Mouse (Mus musculus): Measurements from ENCODE around the gene Gm49673. TPM values are rescaled to one million over a fixed set of nuclear protein-coding genes. Genes with fewer than 3 reads are reported as not detected.

Gene Gm49673
- 0.16 and 0.23 TPM in 2 replicates for polyA plus RNA-seq (2021; fragmentation: Nextera tagmentation)
- long read RNA-seq, experiment 1, partial matches to known transcripts = 0 of 1 reads
- long read RNA-seq, experiment 1, other reads (novel, unspliced or antisense) = 1 of 1 reads
- long read RNA-seq, experiment 2, partial matches to known transcripts = 2 of 4 reads
- long read RNA-seq, experiment 2, other reads (novel, unspliced or antisense) = 2 of 4 reads

DNA sequence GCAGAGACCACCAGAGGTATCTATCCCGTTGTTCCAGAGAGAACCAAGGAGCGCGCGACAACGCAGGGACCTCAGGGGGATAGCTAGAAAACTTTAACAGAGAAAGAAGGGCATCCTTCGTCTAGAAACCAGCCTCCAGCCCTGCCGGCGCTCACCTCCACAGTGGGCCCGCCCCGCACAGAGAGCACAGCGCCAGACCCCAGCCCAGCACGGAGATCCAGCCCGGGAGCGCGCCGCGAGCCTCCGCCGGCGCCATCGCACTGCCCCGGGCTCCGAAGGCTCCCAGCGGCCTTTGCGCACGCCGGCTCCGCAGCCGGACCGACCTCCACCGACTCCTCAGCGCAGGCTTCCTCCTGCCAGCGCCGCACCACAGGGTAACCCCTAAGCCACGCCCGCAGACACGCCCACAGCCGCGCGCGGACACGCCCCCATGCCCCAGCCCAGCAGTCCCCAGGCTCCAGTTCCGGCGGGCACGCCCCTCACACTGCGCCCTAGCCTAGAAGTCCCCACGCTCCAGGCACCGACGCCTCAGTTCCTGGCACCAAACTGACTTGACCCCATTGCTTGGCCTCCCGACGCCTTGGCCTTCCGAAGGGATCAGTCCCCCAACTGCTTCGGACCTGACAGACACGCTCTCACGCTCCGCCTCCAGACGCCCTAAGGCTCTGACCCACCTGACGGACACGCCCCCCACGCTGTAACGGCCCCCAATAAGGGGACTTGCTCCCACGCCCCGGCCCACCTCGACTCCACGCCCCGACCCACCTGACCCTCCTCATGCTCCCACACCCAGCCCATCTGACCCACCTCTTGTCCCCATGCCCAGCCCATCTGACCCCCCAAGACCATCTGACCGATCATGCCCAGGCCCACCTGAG is at the start of gene Gm49673, which contains the start of gene Rnaset2a:
TSS of gene Gm49673 (minus strand) at position 350 of the 878 bp plus-strand sequence.
TSS of gene Rnaset2a (minus strand) at position 659 of the 878 bp plus-strand sequence.

DNA sequence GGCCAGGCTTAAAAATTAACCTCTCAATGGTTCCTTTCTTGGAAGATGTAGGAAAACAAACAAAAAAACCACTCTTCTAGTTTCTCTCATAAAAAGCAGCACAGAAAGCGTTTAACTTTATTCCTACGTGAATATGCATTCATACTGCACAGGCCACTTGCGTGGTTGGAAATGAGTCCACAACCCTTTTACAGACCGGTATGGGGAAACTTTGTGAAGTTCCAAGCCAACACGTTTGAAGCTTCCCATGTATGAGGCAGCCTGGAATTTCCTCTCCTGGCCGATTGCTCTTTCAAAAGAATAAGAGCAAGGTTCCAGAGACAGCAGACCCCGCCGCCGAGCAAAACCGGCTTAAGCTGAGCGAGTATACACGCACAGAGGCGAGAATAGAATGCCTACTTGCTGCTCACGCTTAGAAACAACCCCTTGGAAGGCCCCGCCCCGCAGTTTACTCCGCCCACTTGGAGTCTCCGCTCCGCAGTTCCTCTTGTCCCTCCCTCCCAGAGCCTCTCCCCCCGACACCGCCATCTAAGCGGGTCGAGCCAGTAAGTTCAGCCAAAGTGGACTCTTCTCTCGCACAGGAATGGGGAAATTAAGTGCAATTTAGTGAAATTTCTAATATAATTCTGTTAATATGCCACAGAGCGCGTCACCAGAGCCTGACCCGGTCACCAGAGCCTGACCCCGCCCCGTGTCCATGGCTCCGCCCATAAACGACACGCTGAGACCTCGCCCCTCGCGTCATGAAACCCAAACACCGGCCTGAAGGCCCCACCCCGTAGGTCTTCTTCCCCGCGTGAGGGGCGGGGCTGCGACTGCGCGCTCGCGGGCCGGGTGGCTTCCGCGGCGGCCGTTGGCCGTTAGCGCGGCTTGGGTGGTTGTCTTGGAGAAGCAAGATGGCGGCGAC is 17.4 kb upstream of the Gm49673 start, which contains the start of gene Fgfr1op:
TSS of gene Fgfr1op (plus strand) at position 801 of the 907 bp plus-strand sequence.

Other genes with a start within 250 kb of the Gm49673 start
- 0.72 and 0.82 TPM in 2 replicates for gene Tagap, start 221.8 kb downstream of the Gm49673 start, polyA plus RNA-seq (2021; fragmentation: Nextera tagmentation)
- 85.9 and 87.1 TPM in 2 replicates for gene Rsph3a, start 202.2 kb downstream of the Gm49673 start, polyA plus RNA-seq (2021; fragmentation: Nextera tagmentation)
- 23.4 and 32.0 TPM in 2 replicates for gene Rnaset2a, start 309 bp upstream of the Gm49673 start, polyA plus RNA-seq (2021; fragmentation: Nextera tagmentation)
- gene Fgfr1op, start 17.7 kb upstream of the Gm49673 start, polyA plus RNA-seq (2021; fragmentation: Nextera tagmentation) = 7.5 and 9.4 TPM in 2 replicates
- gene Ccr6, start 88.3 kb upstream of the Gm49673 start, polyA plus RNA-seq (2021; fragmentation: Nextera tagmentation) = not detected in 2 replicates
- 640 and 708 TPM in 2 replicates for gene Mpc1, start 135.1 kb upstream of the Gm49673 start, polyA plus RNA-seq (2021; fragmentation: Nextera tagmentation)
- gene Sft2d1, start 163.3 kb upstream of the Gm49673 start, polyA plus RNA-seq (2021; fragmentation: Nextera tagmentation) = 142 and 144 TPM in 2 replicates
- gene Prr18, start 189.7 kb upstream of the Gm49673 start, polyA plus RNA-seq (2021; fragmentation: Nextera tagmentation) = 10.3 and 11.9 TPM in 2 replicates
- 0.44 and 0.48 TPM in 2 replicates for gene T2, start 208.2 kb upstream of the Gm49673 start, polyA plus RNA-seq (2021; fragmentation: Nextera tagmentation)

Data from layer of hippocampus, adult 6 months (tissue).